ENCODE assay signal across 8 mouse cellular contexts in the genomic region with DNA sequence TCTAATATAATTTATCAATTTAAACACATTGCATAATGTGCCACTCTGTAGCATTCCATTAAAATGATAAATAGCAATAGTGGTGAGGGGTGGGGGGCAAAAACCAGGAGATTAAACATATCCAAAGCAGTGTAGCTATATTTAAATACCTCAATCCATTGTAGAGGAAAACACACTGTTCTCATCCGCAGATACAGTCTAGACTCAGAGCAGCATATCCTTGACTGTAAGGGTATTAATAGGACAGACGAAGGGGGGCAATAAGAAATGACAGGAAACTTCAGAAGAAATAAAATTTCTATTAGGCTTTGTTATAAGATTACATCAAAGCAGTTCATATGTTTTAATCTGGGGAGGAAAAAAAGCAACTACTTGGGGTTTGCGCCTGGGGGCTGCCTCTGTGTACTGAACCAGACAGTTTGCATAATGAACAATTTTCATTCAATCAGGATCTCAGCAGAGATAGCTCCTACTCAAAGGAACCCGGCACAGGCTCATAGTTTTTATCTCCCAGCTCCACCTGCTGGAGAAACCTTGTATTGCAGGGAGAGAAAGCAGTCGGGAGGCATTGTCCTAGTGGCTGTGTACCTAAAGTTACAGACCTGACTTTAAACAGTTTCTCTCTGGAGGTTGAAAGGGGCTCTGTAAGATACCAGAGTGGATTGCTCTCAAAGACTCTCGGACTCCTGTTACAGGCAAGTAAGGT. TPM values are rescaled to one million over a fixed set of nuclear protein-coding genes. Genes with fewer than 3 reads are reported as not detected.
DNase-seq lines count a peak whose midpoint lies in the region; ATAC-seq and TF ChIP-seq lines count a peak whose summit lies in the region.

No protein-coding gene starts in this region.

- H3K9ac ChIP-seq in forebrain, postnatal 0 days: no peak overlapping the region
- H3K9ac ChIP-seq in lung, postnatal 0 days (replicated peaks; ENCODE audit: low read depth): no peak overlapping the region

- H3K4me1 ChIP-seq in G1E (ENCODE audit: insufficient read depth, low read depth, low read length): peaks cover 19% of the 10 kb centered on the region
- H3K4me1 ChIP-seq in forebrain, postnatal 0 days (ENCODE audit: insufficient read depth): peaks cover 13% of the 10 kb centered on the region
- no peaks in the 10 kb centered on the region; the same call in 1 of the 2 replicates for H3K4me1 ChIP-seq in lung, postnatal 0 days (ENCODE audit: insufficient read depth, low read depth, low read length)

- TF ChIP-seq EP300 in lung, postnatal 0 days (IDR thresholded peaks at IDR 0.05): no peak

- intact Hi-C loops in heart, postnatal 36 days (cut with DNase I): loop anchor here (1.0 to 10.0 kb wide), 5 partner anchors 38 to 344 kb away; a partner anchor contains a TSS

- H3K27me3 ChIP-seq in G1E (ENCODE audit: insufficient read depth, low read length): peaks cover 46% of the 10 kb centered on the region
- no peaks in the 10 kb centered on the region for H3K27me3 ChIP-seq in forebrain, postnatal 0 days (ENCODE audit: insufficient read depth, low read length)
- H3K27me3 ChIP-seq in lung, postnatal 0 days (replicated peaks; ENCODE audit: insufficient read depth, low read length): peaks cover 7% of the 10 kb centered on the region; the same call in 1 of the 2 replicates

- no peak overlapping the region for H3K4me3 ChIP-seq in G1E (ENCODE audit: low read depth, low read length)
- no peak overlapping the region for H3K4me3 ChIP-seq in forebrain, postnatal 0 days (ENCODE audit: low read depth, low read length)
- H3K4me3 ChIP-seq in lung, postnatal 0 days (ENCODE audit: low read depth, low read length): no peak overlapping the region

- H3K9me3 ChIP-seq in G1E (replicated peaks): no peaks in the 10 kb centered on the region
- H3K9me3 ChIP-seq in forebrain, postnatal 0 days (ENCODE audit: low read length): no peaks in the 10 kb centered on the region
- no peaks in the 10 kb centered on the region for H3K9me3 ChIP-seq in lung, postnatal 0 days (ENCODE audit: low read length)

- H3K36me3 ChIP-seq in G1E (replicated peaks): no peaks in the 10 kb centered on the region
- no peaks in the 10 kb centered on the region for H3K36me3 ChIP-seq in forebrain, postnatal 0 days (ENCODE audit: insufficient read depth)
- H3K36me3 ChIP-seq in lung, postnatal 0 days (ENCODE audit: insufficient read depth, low read length): no peaks in the 10 kb centered on the region

- H3K4me2 ChIP-seq in forebrain, postnatal 0 days (ENCODE audit: low read depth): peak overlapping the region; percentile 34; the same call in 1 of the 2 replicates
- no peak overlapping the region for H3K4me2 ChIP-seq in lung, postnatal 0 days (replicated peaks; ENCODE audit: low read depth, low read length)

- 13% methylated on average over 6 of the region's 6 CpGs for WGBS in forebrain, postnatal 0 days
- WGBS in lung, postnatal 0 days: 18% methylated on average over 6 of the region's 6 CpGs

- no peak for ATAC-seq in G1E (ENCODE audit: extremely low read depth, insufficient number of reproducible peaks, low FRiP score, poor library complexity, severe bottlenecking)
- peak; percentile 76 for ATAC-seq in forebrain, postnatal 0 days
- ATAC-seq in lung, postnatal 0 days: peak; percentile 75

- H3K27ac ChIP-seq in forebrain, postnatal 0 days (ENCODE audit: low read depth, low read length): peak overlapping the region; percentile 72
- no peak overlapping the region for H3K27ac ChIP-seq in lung, postnatal 0 days (ENCODE audit: low read length)

- TF ChIP-seq CTCF in G1E (IDR thresholded peaks at IDR 0.05; ENCODE audit: low read depth, low read length): peak; percentile 90
- peak; percentile 96 for TF ChIP-seq CTCF in forebrain, postnatal 0 days (IDR thresholded peaks at IDR 0.05; ENCODE audit: low read depth)
- TF ChIP-seq CTCF in lung, postnatal 0 days (IDR thresholded peaks at IDR 0.05): peak; percentile 96

- DNase-seq in G1E (ENCODE audit: low spot score): peak; percentile 66
- DNase-seq in cerebellum, adult 18-20 months: peak; percentile 89 to 94
- DNase-seq in forebrain, postnatal 0 days: peak; percentile 96
- peak; percentile 92 to 93 for DNase-seq in heart, postnatal 36 days
- peak; percentile 88 to 99 for DNase-seq in layer of hippocampus, adult 18-20 months (ENCODE audit: low spot score in 2 of 2)
- DNase-seq in lung, postnatal 0 days (ENCODE audit: low spot score): peak; percentile 84
- peak; percentile 87 for DNase-seq in retina, adult 2 months (ENCODE audit: low read depth, low spot score)
- DNase-seq in thymus, postnatal 25 days: peak; percentile 92

RNA-seq across cellular contexts. Expression of a gene that starts 57.4 kb away (rescaled TPM):
- total RNA-seq in G1E (2014; fragmentation: Nextera tagmentation): 94.0 and 105 TPM in 2 replicates
- 284 and 317 TPM in 2 replicates for total RNA-seq in G1E (2017)
- 97.4 and 130 TPM in 2 replicates for polyA plus RNA-seq in G1E (2012)
- total RNA-seq in forebrain, postnatal 0 days (2014; rRNA removed): 41.6 and 58.5 TPM in 2 replicates
- 50.1 and 54.1 TPM in 2 replicates for polyA plus RNA-seq in forebrain, postnatal 0 days (2015; fragmentation: Nextera tagmentation; extraction: Ambion mirVana)
- 10 to 100 TPM; 55.1 to 63.8 TPM for total RNA-seq in heart, postnatal 36 days (2021)
- total RNA-seq in layer of hippocampus, adult 18-20 months (2021): 10 to 100 TPM; 63.7 to 68.1 TPM
- polyA plus RNA-seq in lung, postnatal 0 days (2015; fragmentation: Nextera tagmentation; extraction: Ambion mirVana): 44.7 and 52.3 TPM in 2 replicates

RNA-seq across cellular contexts. Expression of a gene that starts 57.5 kb away (rescaled TPM):
- total RNA-seq in G1E (2014; fragmentation: Nextera tagmentation): 6.3 and 12.4 TPM in 2 replicates
- total RNA-seq in G1E (2017): 14.8 and 15.0 TPM in 2 replicates
- polyA plus RNA-seq in G1E (2012): 1.1 TPM in 2 replicates
- total RNA-seq in forebrain, postnatal 0 days (2014; rRNA removed): 20.8 and 28.8 TPM in 2 replicates
- 13.9 and 21.5 TPM in 2 replicates for polyA plus RNA-seq in forebrain, postnatal 0 days (2015; fragmentation: Nextera tagmentation; extraction: Ambion mirVana)
- 1 to 10 TPM; 4.4 to 7.5 TPM for total RNA-seq in heart, postnatal 36 days (2021)
- total RNA-seq in layer of hippocampus, adult 18-20 months (2021): 10 to 100 TPM; 14.9 to 16.8 TPM
- 6.4 and 6.6 TPM in 2 replicates for polyA plus RNA-seq in lung, postnatal 0 days (2015; fragmentation: Nextera tagmentation; extraction: Ambion mirVana)
